Mouse (Mus musculus) B cell, adult 2 months (primary cell): Measurements from ENCODE around the gene Cdk7.

ENCODE experiments used
- DNase-seq, 2 experiments: peaks; one replicate each; pipeline ENCODE4 v3.0.0; 2022

Cdk7 gene

GRCm38 (mm10) chr13:100724051-100724754 is 6.5 kb downstream of the Cdk7 start:
- no peak for DNase-seq

GRCm38 (mm10) chr13:100721656-100722055 is 9.1 kb downstream of the Cdk7 start:
- DNase-seq = no peak

GRCm38 (mm10) chr13:100715467-100715866 is 15.3 kb downstream of the Cdk7 start:
- no peak for DNase-seq

GRCm38 (mm10) chr13:100706206-100706605 is 24.5 kb downstream of the Cdk7 start:
- DNase-seq = no peak

GRCm38 (mm10) chr13:100703468-100703867 is 27.3 kb downstream of the Cdk7 start:
- DNase-seq = peak in 1 of 2 experiments; percentile 2

GRCm38 (mm10) chr13:100698866-100699265 is 31.9 kb downstream of the Cdk7 start:
- no peak for DNase-seq

- DNase-seq = no peak
Observed at GRCm38 (mm10) chr13:100697541-100697940, 33.2 kb downstream of the Cdk7 start.

- no peak for DNase-seq
Observed at GRCm38 (mm10) chr13:100687513-100687912, 43.2 kb downstream of the Cdk7 start.

- peak in 1 of 2 experiments; percentile 24 for DNase-seq
Observed at GRCm38 (mm10) chr13:100684355-100684754, 46.4 kb downstream of the Cdk7 start.

- no peak for DNase-seq
Observed at GRCm38 (mm10) chr13:100682837-100683236, 47.9 kb downstream of the Cdk7 start.

- peak; percentile 26 to 36 for DNase-seq
Observed at GRCm38 (mm10) chr13:100681615-100682014, 49.1 kb downstream of the Cdk7 start.

- no peak for DNase-seq
Observed at GRCm38 (mm10) chr13:100675936-100676635, 54.7 kb downstream of the Cdk7 start.

GRCm38 (mm10) chr13:100670181-100670741 is 60.5 kb downstream of the Cdk7 start:
- DNase-seq = peak in 1 of 2 experiments; percentile 19

GRCm38 (mm10) chr13:100669291-100670022 is 61.3 kb downstream of the Cdk7 start, which contains the start of gene Ccdc125:
Gene Ccdc125, plus strand, starts transcription at chr13:100669717.
- peak; percentile 46 to 50 for DNase-seq

GRCm38 (mm10) chr13:100659864-100660456 is 70.8 kb downstream of the Cdk7 start:
- DNase-seq = peak; percentile 73 to 75

- DNase-seq = no peak
Observed at GRCm38 (mm10) chr13:100658091-100658490, 72.6 kb downstream of the Cdk7 start.
